Comparison of ENCODE assay signal across 36 mouse cellular contexts in the genomic region with DNA sequence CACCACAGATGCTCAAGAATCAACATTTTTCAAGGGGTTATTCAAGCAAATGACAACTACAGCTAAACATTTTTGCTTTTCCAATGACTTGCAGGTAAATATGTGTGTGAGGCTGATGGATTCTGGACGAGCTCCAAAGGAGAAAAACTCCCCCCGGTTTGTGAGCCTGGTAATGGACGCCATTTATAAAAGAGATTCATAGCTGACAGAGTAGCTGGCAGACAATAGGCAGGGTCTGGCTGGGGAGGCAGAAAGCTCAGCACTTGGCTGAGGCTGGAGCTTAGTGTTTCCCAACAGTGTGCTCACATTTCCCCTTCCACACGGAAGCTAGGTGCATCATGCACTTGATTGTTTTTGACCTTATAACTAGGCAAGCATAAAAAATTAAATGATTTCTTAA. TPM values are rescaled to one million over a fixed set of nuclear protein-coding genes. Genes with fewer than 3 reads are reported as not detected.
DNase-seq lines count a peak whose midpoint lies in the region; ATAC-seq and TF ChIP-seq lines count a peak whose summit lies in the region.
"Had no signal": no experiment of that assay in that cellular context is flagged by ENCODE, and none has a peak within 500 bp of the region (broad histone marks: within the 10 kb centered on the region; RNA-seq: fewer than 3 reads in every experiment).

No protein-coding gene starts in this region.

- H3K4me1 ChIP-seq in forebrain, embryonic 14.5 days (ENCODE audit: control insufficient read depth, insufficient read depth, low read length) = no peaks in the 10 kb centered on the region
- H3K4me1 ChIP-seq in forebrain, embryonic 10.5 days = no peaks in the 10 kb centered on the region; the same call in 1 of the 2 replicates
- H3K4me1 ChIP-seq in hindbrain, embryonic 13.5 days (replicated peaks) = peaks cover 17% of the 10 kb centered on the region
- H3K4me1 ChIP-seq in hindbrain, embryonic 10.5 days (replicated peaks) = no peaks in the 10 kb centered on the region
- peaks cover 22% of the 10 kb centered on the region for H3K4me1 ChIP-seq in kidney, adult 2 months (ENCODE audit: control insufficient read depth, insufficient read depth, low read length)
- H3K4me1 ChIP-seq in kidney, embryonic 16.5 days (ENCODE audit: insufficient read depth, low read length) = peaks cover 12% of the 10 kb centered on the region; the same call in 1 of the 2 replicates
- no peaks in the 10 kb centered on the region for H3K4me1 ChIP-seq in MEL (ENCODE audit: control insufficient read depth in 1 of 2, insufficient read depth in 2 of 2, low read length in 2 of 2)
- H3K4me1 ChIP-seq: embryonic facial prominence, embryonic 10.5 days had no signal

- H3K27ac ChIP-seq in forebrain, embryonic 14.5 days (ENCODE audit: low read depth, low read length) = no peak overlapping the region
- no peak overlapping the region for H3K27ac ChIP-seq in forebrain, embryonic 10.5 days
- peak overlapping the region; percentile 73 for H3K27ac ChIP-seq in hindbrain, embryonic 13.5 days
- no peak overlapping the region for H3K27ac ChIP-seq in hindbrain, embryonic 10.5 days
- no peak overlapping the region for H3K27ac ChIP-seq in kidney, adult 2 months (ENCODE audit: insufficient read depth, low read depth, low read length)
- no peak overlapping the region for H3K27ac ChIP-seq in kidney, embryonic 16.5 days (ENCODE audit: low read length)
- H3K27ac ChIP-seq in MEL (ENCODE audit: control insufficient read depth, low read depth, low read length) = no peak overlapping the region
- H3K27ac ChIP-seq: embryonic facial prominence, embryonic 10.5 days; embryonic facial prominence, embryonic 15.5 days; intestine, embryonic 15.5 days; layer of hippocampus, adult 2 months; left cerebral cortex, adult 2 months; limb, embryonic 12.5 days; stomach, postnatal 0 days had no signal

- peaks cover 56% of the 10 kb centered on the region for H3K36me3 ChIP-seq in forebrain, embryonic 14.5 days (ENCODE audit: control insufficient read depth, insufficient read depth, low read length)
- peaks cover 85% of the 10 kb centered on the region for H3K36me3 ChIP-seq in forebrain, embryonic 10.5 days (replicated peaks)
- H3K36me3 ChIP-seq in hindbrain, embryonic 13.5 days = peaks cover 45% of the 10 kb centered on the region
- peaks cover 87% of the 10 kb centered on the region for H3K36me3 ChIP-seq in hindbrain, embryonic 10.5 days
- peaks cover 7% of the 10 kb centered on the region for H3K36me3 ChIP-seq in kidney, adult 2 months (ENCODE audit: control insufficient read depth, insufficient read depth, low read length)
- H3K36me3 ChIP-seq in kidney, embryonic 16.5 days (ENCODE audit: insufficient read depth, low read length) = peaks cover 44% of the 10 kb centered on the region
- peaks cover 4 to 9% of the 10 kb centered on the region in 2 experiments for H3K36me3 ChIP-seq in MEL (ENCODE audit: control insufficient read depth in 1 of 2, insufficient read depth in 2 of 2, low read length in 2 of 2)

- no peaks in the 10 kb centered on the region for H3K79me2 ChIP-seq in MEL (ENCODE audit: control insufficient read depth, insufficient read depth, low read length, poor library complexity)

- DNase-seq in forebrain, embryonic 14.5 days (ENCODE audit: low spot score) = peak; percentile 36
- no peak for DNase-seq in forebrain, embryonic 10.5 days (ENCODE audit: extremely low spot score, low spot score)
- no peak for DNase-seq in hindbrain, embryonic 10.5 days (ENCODE audit: low spot score)
- DNase-seq in kidney, adult 2 months = peak; percentile 32
- no peak for DNase-seq in MEL (ENCODE audit: low read depth, low spot score)
- no peak for DNase-seq in yolk sac, embryonic 10.5 days (ENCODE audit: low spot score)
- DNase-seq: adrenal gland, postnatal 14 days; cerebellum, adult 11-12 months; cerebellum, adult 9-11 months; gastrocnemius, postnatal 25 days; heart, adult 11 months; heart, postnatal 4 days; kidney, adult 9 months; kidney, postnatal 25 days; lung, postnatal 36 days; right cerebral cortex, postnatal 4 days; thymus, adult 18-20 months; thymus, postnatal 25 days had no signal

- WGBS in forebrain, embryonic 14.5 days = 31% methylated on average over 4 of the region's 4 CpGs
- WGBS in forebrain, embryonic 10.5 days = 78% methylated on average over 4 of the region's 4 CpGs
- WGBS in hindbrain, embryonic 13.5 days = 49% methylated on average over 4 of the region's 4 CpGs
- WGBS in hindbrain, embryonic 10.5 days = 80% methylated on average over 4 of the region's 4 CpGs
- 33% methylated on average over 4 of the region's 4 CpGs for WGBS in kidney, adult 2 months
- WGBS in kidney, embryonic 16.5 days = 44% methylated on average over 4 of the region's 4 CpGs

- no peak for TF ChIP-seq POLR2A in kidney, adult 2 months (IDR thresholded peaks at IDR 0.05; ENCODE audit: low read depth, low read length)
- no peak for TF ChIP-seq POLR2A in MEL (IDR thresholded peaks at IDR 0.05; ENCODE audit: control insufficient read depth in 1 of 2, insufficient read depth in 1 of 2, low read depth in 1 of 2, low read length in 2 of 2, poor library complexity in 1 of 2)

- no peak for TF ChIP-seq EP300 in MEL (IDR thresholded peaks at IDR 0.05; ENCODE audit: low read depth in 1 of 2, low read length in 2 of 2)

- H3K27me3 ChIP-seq in forebrain, embryonic 14.5 days (replicated peaks; ENCODE audit: control insufficient read depth, insufficient read depth, low read length) = no peaks in the 10 kb centered on the region
- H3K27me3 ChIP-seq in forebrain, embryonic 10.5 days (ENCODE audit: poor library complexity, severe bottlenecking) = no peaks in the 10 kb centered on the region
- H3K27me3 ChIP-seq in hindbrain, embryonic 13.5 days = no peaks in the 10 kb centered on the region
- H3K27me3 ChIP-seq in hindbrain, embryonic 10.5 days (ENCODE audit: insufficient read depth, poor library complexity, severe bottlenecking) = no peaks in the 10 kb centered on the region
- H3K27me3 ChIP-seq in kidney, adult 2 months (replicated peaks; ENCODE audit: control insufficient read depth, insufficient read depth, low read length) = no peaks in the 10 kb centered on the region
- no peaks in the 10 kb centered on the region for H3K27me3 ChIP-seq in kidney, embryonic 16.5 days (ENCODE audit: insufficient read depth, low read length)
- H3K27me3 ChIP-seq in MEL (ENCODE audit: control insufficient read depth in 1 of 2, insufficient read depth in 2 of 2, low read length in 2 of 2) = no peaks in the 10 kb centered on the region
- H3K27me3 ChIP-seq: embryonic facial prominence, embryonic 15.5 days; intestine, embryonic 15.5 days; limb, embryonic 12.5 days had no signal

- no peaks in the 10 kb centered on the region for H3K9me3 ChIP-seq in forebrain, embryonic 14.5 days (replicated peaks; ENCODE audit: control insufficient read depth, low read length)
- H3K9me3 ChIP-seq in forebrain, embryonic 10.5 days = no peaks in the 10 kb centered on the region
- H3K9me3 ChIP-seq in hindbrain, embryonic 13.5 days = no peaks in the 10 kb centered on the region
- no peaks in the 10 kb centered on the region for H3K9me3 ChIP-seq in hindbrain, embryonic 10.5 days
- no peaks in the 10 kb centered on the region for H3K9me3 ChIP-seq in kidney, embryonic 16.5 days (ENCODE audit: low read length)
- no peaks in the 10 kb centered on the region for H3K9me3 ChIP-seq in MEL (replicated peaks; ENCODE audit: insufficient read depth, low read length)
- H3K9me3 ChIP-seq: embryonic facial prominence, embryonic 10.5 days; embryonic facial prominence, embryonic 15.5 days; intestine, embryonic 15.5 days; limb, embryonic 12.5 days had no signal

- no peak for ATAC-seq in forebrain, embryonic 14.5 days
- ATAC-seq in hindbrain, embryonic 13.5 days (ENCODE audit: low FRiP score) = no peak
- no peak for ATAC-seq in kidney, embryonic 16.5 days (ENCODE audit: low FRiP score, low TSS enrichment)
- ATAC-seq: intestine, embryonic 15.5 days had no signal

- TF ChIP-seq RAD21 in MEL (IDR thresholded peaks at IDR 0.05; ENCODE audit: low read depth, low read length) = no peak

- no peak overlapping the region for H3K4me2 ChIP-seq in forebrain, embryonic 14.5 days (ENCODE audit: low read length)
- no peak overlapping the region for H3K4me2 ChIP-seq in hindbrain, embryonic 13.5 days
- no peak overlapping the region for H3K4me2 ChIP-seq in kidney, embryonic 16.5 days (replicated peaks; ENCODE audit: low read depth, low read length)
- H3K4me2 ChIP-seq: embryonic facial prominence, embryonic 15.5 days; heart, embryonic 11.5 days; intestine, embryonic 15.5 days; limb, embryonic 12.5 days; midbrain, embryonic 11.5 days had no signal

- no peak overlapping the region for H3K9ac ChIP-seq in forebrain, embryonic 14.5 days (ENCODE audit: low read length)
- no peak overlapping the region for H3K9ac ChIP-seq in hindbrain, embryonic 13.5 days
- no peak overlapping the region for H3K9ac ChIP-seq in kidney, embryonic 16.5 days (replicated peaks; ENCODE audit: low read length)
- H3K9ac ChIP-seq in MEL (ENCODE audit: control insufficient read depth, low read depth, low read length, poor library complexity, severe bottlenecking) = no peak overlapping the region
- H3K9ac ChIP-seq: embryonic facial prominence, embryonic 15.5 days; intestine, embryonic 15.5 days; limb, embryonic 12.5 days had no signal

- no peak for TF ChIP-seq CTCF in kidney, adult 2 months (conservative IDR thresholded peaks at IDR 0.05; ENCODE audit: insufficient read depth, insufficient read length, low read depth, low read length)
- no peak for TF ChIP-seq CTCF in MEL (IDR thresholded peaks at IDR 0.05 in 2 of 3, conservative IDR thresholded peaks at IDR 0.05 in 1 of 3; ENCODE audit: control insufficient read depth in 1 of 3, insufficient read depth in 1 of 3, low read depth in 2 of 3, low read length in 3 of 3, poor library complexity in 1 of 3, severe bottlenecking in 1 of 3)

- H3K4me3 ChIP-seq in forebrain, embryonic 14.5 days (ENCODE audit: low read depth, low read length) = no peak overlapping the region
- no peak overlapping the region for H3K4me3 ChIP-seq in forebrain, embryonic 10.5 days
- H3K4me3 ChIP-seq in hindbrain, embryonic 13.5 days = no peak overlapping the region
- no peak overlapping the region for H3K4me3 ChIP-seq in hindbrain, embryonic 10.5 days
- no peak overlapping the region for H3K4me3 ChIP-seq in kidney, adult 2 months (ENCODE audit: insufficient read depth, low read depth, low read length)
- H3K4me3 ChIP-seq in kidney, embryonic 16.5 days (ENCODE audit: low read length) = no peak overlapping the region
- H3K4me3 ChIP-seq in MEL (ENCODE audit: control insufficient read depth in 1 of 2, insufficient read depth in 1 of 2, low read depth in 2 of 2, low read length in 2 of 2) = no peak overlapping the region
- H3K4me3 ChIP-seq: embryonic facial prominence, embryonic 10.5 days; embryonic facial prominence, embryonic 15.5 days; intestine, embryonic 15.5 days; layer of hippocampus, adult 2 months; left cerebral cortex, adult 2 months; limb, embryonic 12.5 days had no signal

RNA-seq across cellular contexts. Expression of a gene that starts 10.2 kb away (rescaled TPM):
- 0.25 TPM in 1 of 2 replicates, not detected in the other for polyA plus RNA-seq in forebrain, embryonic 14.5 days (2014; fragmentation: Nextera tagmentation; extraction: Ambion mirVana)
- 0.22 TPM in 1 of 2 replicates, not detected in the other for polyA plus RNA-seq in forebrain, embryonic 10.5 days (2016; fragmentation: Nextera tagmentation; extraction: Ambion mirVana)
- polyA plus RNA-seq in hindbrain, embryonic 13.5 days (2015; fragmentation: Nextera tagmentation; extraction: Ambion mirVana) = 0.18 and 0.47 TPM in 2 replicates
- 0.09 TPM in 1 of 2 replicates, not detected in the other for polyA plus RNA-seq in hindbrain, embryonic 10.5 days (2016; fragmentation: Nextera tagmentation; extraction: Ambion mirVana)
- polyA plus RNA-seq in kidney, adult 2 months (2012; rRNA removed) = 1.7 and 2.7 TPM in 2 replicates
- 0.27 and 0.52 TPM in 2 replicates for polyA plus RNA-seq in kidney, embryonic 16.5 days (2015; fragmentation: Nextera tagmentation; extraction: Ambion mirVana)
- 0.75 and 1.4 TPM in 2 replicates for total RNA-seq in MEL (2012; rRNA removed)
- polyA plus RNA-seq in MEL (2012; ENCODE audit: insufficient read depth in 1 of 2, insufficient read length in 2 of 2, low read depth in 1 of 2, low replicate concordance in 2 of 2, missing spikeins in 1 of 2) = under 1 TPM in 1 of 2 experiments, not detected in 1; 0.38 TPM
- polyA plus RNA-seq: embryonic facial prominence, embryonic 10.5 days; heart, postnatal 0 days had no signal

RNA-seq across cellular contexts. Expression of a gene that starts 14.3 kb away (rescaled TPM):
- 127 and 131 TPM in 2 replicates for polyA plus RNA-seq in forebrain, embryonic 14.5 days (2014; fragmentation: Nextera tagmentation; extraction: Ambion mirVana)
- 495 and 519 TPM in 2 replicates for polyA plus RNA-seq in forebrain, embryonic 10.5 days (2016; fragmentation: Nextera tagmentation; extraction: Ambion mirVana)
- polyA plus RNA-seq in hindbrain, embryonic 13.5 days (2015; fragmentation: Nextera tagmentation; extraction: Ambion mirVana) = 238 and 243 TPM in 2 replicates
- 302 and 421 TPM in 2 replicates for polyA plus RNA-seq in hindbrain, embryonic 10.5 days (2016; fragmentation: Nextera tagmentation; extraction: Ambion mirVana)
- 67.3 and 93.3 TPM in 2 replicates for polyA plus RNA-seq in kidney, adult 2 months (2012; rRNA removed)
- 337 and 369 TPM in 2 replicates for polyA plus RNA-seq in kidney, embryonic 16.5 days (2015; fragmentation: Nextera tagmentation; extraction: Ambion mirVana)
- total RNA-seq in MEL (2012; rRNA removed) = 209 and 211 TPM in 2 replicates
- polyA plus RNA-seq in MEL (2012; ENCODE audit: insufficient read depth in 1 of 2, insufficient read length in 2 of 2, low read depth in 1 of 2, low replicate concordance in 2 of 2, missing spikeins in 1 of 2) = 100 to 1,000 TPM in 1 of 2 experiments, not detected in 1; 455 TPM

RNA-seq across cellular contexts. Expression of a gene that starts 21.3 kb away (rescaled TPM):
- polyA plus RNA-seq in forebrain, embryonic 14.5 days (2014; fragmentation: Nextera tagmentation; extraction: Ambion mirVana) = 168 and 179 TPM in 2 replicates
- polyA plus RNA-seq in forebrain, embryonic 10.5 days (2016; fragmentation: Nextera tagmentation; extraction: Ambion mirVana) = 265 and 272 TPM in 2 replicates
- 135 and 145 TPM in 2 replicates for polyA plus RNA-seq in hindbrain, embryonic 13.5 days (2015; fragmentation: Nextera tagmentation; extraction: Ambion mirVana)
- polyA plus RNA-seq in hindbrain, embryonic 10.5 days (2016; fragmentation: Nextera tagmentation; extraction: Ambion mirVana) = 190 and 218 TPM in 2 replicates
- 33.1 and 33.9 TPM in 2 replicates for polyA plus RNA-seq in kidney, adult 2 months (2012; rRNA removed)
- polyA plus RNA-seq in kidney, embryonic 16.5 days (2015; fragmentation: Nextera tagmentation; extraction: Ambion mirVana) = 187 and 188 TPM in 2 replicates
- 299 and 332 TPM in 2 replicates for total RNA-seq in MEL (2012; rRNA removed)
- 100 to 1,000 TPM; 305 to 765 TPM for polyA plus RNA-seq in MEL (2012; ENCODE audit: insufficient read depth in 1 of 2, insufficient read length in 2 of 2, low read depth in 1 of 2, low replicate concordance in 2 of 2, missing spikeins in 1 of 2)

RNA-seq across cellular contexts. Expression of a gene that starts 30.6 kb away (rescaled TPM):
- not detected in 2 replicates for polyA plus RNA-seq in forebrain, embryonic 14.5 days (2014; fragmentation: Nextera tagmentation; extraction: Ambion mirVana)
- polyA plus RNA-seq in forebrain, embryonic 10.5 days (2016; fragmentation: Nextera tagmentation; extraction: Ambion mirVana) = not detected in 2 replicates
- polyA plus RNA-seq in hindbrain, embryonic 13.5 days (2015; fragmentation: Nextera tagmentation; extraction: Ambion mirVana) = not detected in 2 replicates
- not detected in 2 replicates for polyA plus RNA-seq in hindbrain, embryonic 10.5 days (2016; fragmentation: Nextera tagmentation; extraction: Ambion mirVana)
- 0.17 TPM in 1 of 2 replicates, not detected in the other for polyA plus RNA-seq in kidney, adult 2 months (2012; rRNA removed)
- polyA plus RNA-seq in kidney, embryonic 16.5 days (2015; fragmentation: Nextera tagmentation; extraction: Ambion mirVana) = not detected in 2 replicates
- not detected in 2 replicates for total RNA-seq in MEL (2012; rRNA removed)
- polyA plus RNA-seq in MEL (2012; ENCODE audit: insufficient read depth in 1 of 2, insufficient read length in 2 of 2, low read depth in 1 of 2, low replicate concordance in 2 of 2, missing spikeins in 1 of 2) = not detected
- total RNA-seq: adrenal gland, postnatal 14 days; common myeloid progenitor, adult 5-6 weeks; layer of hippocampus, adult 2 months; layer of hippocampus, postnatal 14 days; left cerebral cortex, adult 2 months; left cerebral cortex, postnatal 25 days; liver, adult 2 months had no signal
- polyA plus RNA-seq: embryonic facial prominence, embryonic 10.5 days; embryonic facial prominence, embryonic 15.5 days; intestine, embryonic 15.5 days; limb, embryonic 12.5 days; liver, adult 2 months; liver, embryonic 16.5 days; lung, embryonic 16.5 days; midbrain, embryonic 11.5 days had no signal

RNA-seq across cellular contexts. Expression of a gene that starts 54.3 kb away (rescaled TPM):
- polyA plus RNA-seq in forebrain, embryonic 14.5 days (2014; fragmentation: Nextera tagmentation; extraction: Ambion mirVana) = 99.7 and 107 TPM in 2 replicates
- 96.0 and 97.2 TPM in 2 replicates for polyA plus RNA-seq in forebrain, embryonic 10.5 days (2016; fragmentation: Nextera tagmentation; extraction: Ambion mirVana)
- polyA plus RNA-seq in hindbrain, embryonic 13.5 days (2015; fragmentation: Nextera tagmentation; extraction: Ambion mirVana) = 81.6 and 87.6 TPM in 2 replicates
- polyA plus RNA-seq in hindbrain, embryonic 10.5 days (2016; fragmentation: Nextera tagmentation; extraction: Ambion mirVana) = 92.9 and 97.4 TPM in 2 replicates
- 21.8 TPM in 2 replicates for polyA plus RNA-seq in kidney, adult 2 months (2012; rRNA removed)
- polyA plus RNA-seq in kidney, embryonic 16.5 days (2015; fragmentation: Nextera tagmentation; extraction: Ambion mirVana) = 95.2 and 99.9 TPM in 2 replicates
- 57.3 and 71.5 TPM in 2 replicates for total RNA-seq in MEL (2012; rRNA removed)
- polyA plus RNA-seq in MEL (2012; ENCODE audit: insufficient read depth in 1 of 2, insufficient read length in 2 of 2, low read depth in 1 of 2, low replicate concordance in 2 of 2, missing spikeins in 1 of 2) = 100 to 1,000 TPM in 1 of 2 experiments, 10 to 100 TPM in 1; 90.5 to 109 TPM

Comparison
In these comparisons a context has a peak if more than half of its experiments do, and no peak if none do; other contexts are left out.
1. DNase-seq: peak in forebrain, embryonic 14.5 days (single experiment) and kidney, adult 2 months (single experiment); none in forebrain, embryonic 10.5 days (single experiment), hindbrain, embryonic 10.5 days (single experiment), MEL (single experiment) and yolk sac, embryonic 10.5 days (single experiment).